Mouse (Mus musculus): ENCODE results near the gene Svs5.

DNA sequence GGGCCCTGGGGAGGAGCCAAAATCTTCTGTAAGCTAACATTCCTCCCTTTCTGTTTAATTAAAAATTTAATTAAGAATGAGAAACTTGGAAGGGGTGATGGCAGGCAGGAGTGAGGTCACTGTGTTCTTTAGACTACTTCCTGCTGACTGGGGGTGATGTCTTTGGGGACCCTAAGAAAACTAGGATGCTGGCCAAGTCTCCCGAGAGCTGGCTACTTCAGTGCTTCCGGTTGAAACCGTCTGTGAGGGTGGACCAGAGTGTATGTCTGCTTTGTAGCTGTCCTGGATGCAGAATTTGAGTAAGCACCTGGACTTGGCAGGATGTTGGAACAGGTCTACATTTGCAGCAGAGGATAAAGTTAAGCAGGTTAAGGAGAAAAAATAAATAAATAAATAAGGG, 34.4 kb downstream of the Svs5 start:
- TF ChIP-seq CTCF (IDR thresholded peaks at IDR 0.05; ENCODE audit: low read depth) = no peak
- no peak for TF ChIP-seq EP300 (optimal IDR thresholded peaks at IDR 0.05)
